Mouse (Mus musculus) liver, embryonic 14.5 days (tissue): Measurements from ENCODE around the gene Fxyd1. TPM values are rescaled to one million over a fixed set of nuclear protein-coding genes. Genes with fewer than 3 reads are reported as not detected.

Source experiments
- ATAC-seq: fragments of 200-750 bp; cut with Nextera tagmentation; 2 replicates; pipeline ENCODE4 v1.8.0; 2017; ENCODE audit warnings: moderate number of reproducible peaks, mild to moderate bottlenecking, moderate library complexity; ENCODE audit not compliant: insufficient read depth
- DNase-seq, 3 experiments: peaks; one replicate each; pipeline ENCODE4 v3.0.0-alpha.2; 2012 to 2013; ENCODE audit warnings: low read depth in 3 of 3, low spot score in 3 of 3
- H3K27ac ChIP-seq: fragments of 300-500 bp; sonication (generic); 2 replicates; pipeline ENCODE4 v1.5.1; 2014; ENCODE audit warnings: moderate library complexity, mild to moderate bottlenecking, control low read depth, inconsistent platforms
- H3K27me3 ChIP-seq: fragments of 300-500 bp; sonication (generic); 2 replicates; pipeline ENCODE4 v1.6.1; 2014; ENCODE audit warnings: mild to moderate bottlenecking, low read length, moderate library complexity; ENCODE audit not compliant: control insufficient read depth, insufficient read depth
- H3K36me3 ChIP-seq: fragments of 300-500 bp; sonication (generic); replicated peaks from 2 replicates; pipeline ENCODE4 v1.6.1; 2014; ENCODE audit warnings: low read depth; ENCODE audit not compliant: control insufficient read depth, insufficient read depth
- H3K4me1 ChIP-seq, 2 experiments: fragments of 200-500 bp in 1 of 2; fragments of 300-500 bp in 1 of 2; sonication (generic) in 1 of 2; replicated peaks; 2 replicates each; pipeline ENCODE4 v1.6.1; 2012 to 2014; ENCODE audit warnings: antibody characterized with exemption in 1 of 2, inconsistent platforms in 1 of 2, low read length in 1 of 2; ENCODE audit not compliant: control insufficient read depth in 2 of 2, insufficient read depth in 2 of 2
- H3K4me2 ChIP-seq: fragments of 300-500 bp; sonication (generic); 2 replicates; pipeline ENCODE4 v1.6.1; 2014; ENCODE audit warnings: low read depth, mild to moderate bottlenecking, control low read depth, moderate library complexity
- H3K4me3 ChIP-seq, 2 experiments: fragments of 200-500 bp in 1 of 2; fragments of 300-500 bp in 1 of 2; sonication (generic) in 1 of 2; 2 replicates each; pipeline ENCODE4 v1.5.1; 2012 to 2014; ENCODE audit warnings: low read depth in 2 of 2, low read length in 2 of 2, mild to moderate bottlenecking in 2 of 2, control low read depth in 1 of 2, inconsistent platforms in 1 of 2, moderate library complexity in 1 of 2; ENCODE audit not compliant: insufficient read depth in 1 of 2
- H3K9ac ChIP-seq: fragments of 300-500 bp; sonication (generic); replicated peaks from 2 replicates; pipeline ENCODE4 v1.6.1; 2014; ENCODE audit warnings: mild to moderate bottlenecking, control low read depth, moderate library complexity
- H3K9me3 ChIP-seq: fragments of 300-500 bp; sonication (generic); 2 replicates; pipeline ENCODE4 v1.6.1; 2016; ENCODE audit warnings: low read length, mixed read lengths; ENCODE audit not compliant: control insufficient read depth
- CTCF ChIP-seq: IDR thresholded peaks from 2 replicates; pipeline ENCODE4 v1.5.1; 2016; ENCODE audit warnings: antibody characterized with exemption, low read depth, control low read depth
- EP300 ChIP-seq: IDR thresholded peaks from 2 replicates; pipeline ENCODE4 v1.6.1; 2016; ENCODE audit warnings: antibody characterized with exemption, low read depth
- WGBS: fragments of 180-500 bp; shearing (Covaris S2); extraction: QIAGEN DNeasy Blood & Tissue Kit; methylation state at CpG from one replicate; pipeline ENCODE4 v1.1.7; 2014; ENCODE audit not compliant: insufficient replicate concordance; 5-methylcytosine and 5-hydroxymethylcytosine counted together
- polyA plus RNA-seq, 2 experiments: library from polyadenylated mRNA; depleted of rRNA in 1 of 2; stranded (reverse) in 1 of 2; unstranded in 1 of 2; fragments of >200 nt; fragmentation: Nextera tagmentation in 1 of 2; extraction: Ambion mirVana in 1 of 2; gene quantifications; 2 replicates each; pipeline versions ENCODE4 v1.2.1 to v1.2.3; 2012 to 2014

Fxyd1 gene
- polyA plus RNA-seq, 2 experiments, result 33.0 to 61.9 TPM

DNA sequence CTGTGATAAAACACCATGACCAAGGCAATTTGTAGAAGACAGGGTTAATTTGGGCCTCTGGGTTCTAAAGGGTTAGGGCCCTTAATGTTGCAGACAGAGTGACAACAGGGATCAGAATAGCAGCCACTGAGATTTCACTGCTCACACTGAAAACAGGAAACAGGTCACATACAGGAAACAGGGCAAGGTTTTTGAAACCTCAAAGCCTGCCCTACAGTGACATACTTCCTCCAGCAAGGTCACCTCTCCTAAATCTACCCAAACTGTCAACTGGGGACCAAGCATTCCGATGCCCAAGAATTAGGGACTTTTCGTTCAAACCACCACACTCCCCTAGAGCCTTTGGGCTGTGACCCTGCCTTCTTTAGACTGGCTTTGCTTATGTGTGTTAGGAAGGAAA, 32.7 kb upstream of the Fxyd1 start:
- Histone ChIP-seq H3K9ac (no peak overlapping the region), H3K36me3 (no peaks in the 10 kb centered on the region), H3K27ac (no peak overlapping the region), H3K4me3 (no peak overlapping the region), H3K4me1 (peaks cover 0 to 4% of the 10 kb centered on the region in 2 experiments; a peak in 1 of 4 replicates), H3K27me3 (no peaks in the 10 kb centered on the region), H3K4me2 (no peak overlapping the region), H3K9me3 (no peaks in the 10 kb centered on the region)
- ATAC-seq, result no peak
- WGBS, result 15% methylated on average over 2 of the region's 2 CpGs
- DNase-seq, result no peak
- TF ChIP-seq EP300 (no peak), CTCF (no peak)

DNA sequence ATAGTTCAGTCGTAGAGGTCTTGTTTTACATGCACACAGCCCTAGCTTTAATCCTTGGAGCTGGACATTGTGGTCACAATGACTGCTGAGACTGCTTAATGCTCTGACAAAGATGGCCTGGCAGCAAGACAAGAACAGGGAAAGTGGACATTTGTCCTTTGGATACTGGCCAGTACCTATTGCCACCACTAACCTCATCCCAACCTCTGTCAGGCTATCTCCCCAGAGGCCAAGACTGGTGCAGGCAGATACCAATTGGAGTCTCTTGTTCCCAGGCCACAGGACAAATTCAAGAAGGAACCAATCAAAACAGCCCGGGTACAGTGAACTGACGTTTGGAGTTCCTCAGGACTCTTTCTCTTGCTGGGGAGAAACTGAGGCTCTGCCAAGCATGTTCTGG, 31.2 kb upstream of the Fxyd1 start:
- no peaks in the 10 kb centered on the region for H3K27me3 ChIP-seq
- H3K36me3 ChIP-seq, result no peaks in the 10 kb centered on the region
- peaks cover 0 to 6% of the 10 kb centered on the region in 2 experiments; a peak in 1 of 4 replicates for H3K4me1 ChIP-seq
- H3K4me2 ChIP-seq, result no peak overlapping the region
- no peak overlapping the region for H3K9ac ChIP-seq
- H3K4me3 ChIP-seq, result no peak overlapping the region
- no peaks in the 10 kb centered on the region for H3K9me3 ChIP-seq
- no peak for TF ChIP-seq CTCF
- TF ChIP-seq EP300, result no peak
- ATAC-seq, result no peak
- WGBS, result 53% methylated on average over 3 of the region's 3 CpGs
- DNase-seq, result no peak
- no peak overlapping the region for H3K27ac ChIP-seq

DNA sequence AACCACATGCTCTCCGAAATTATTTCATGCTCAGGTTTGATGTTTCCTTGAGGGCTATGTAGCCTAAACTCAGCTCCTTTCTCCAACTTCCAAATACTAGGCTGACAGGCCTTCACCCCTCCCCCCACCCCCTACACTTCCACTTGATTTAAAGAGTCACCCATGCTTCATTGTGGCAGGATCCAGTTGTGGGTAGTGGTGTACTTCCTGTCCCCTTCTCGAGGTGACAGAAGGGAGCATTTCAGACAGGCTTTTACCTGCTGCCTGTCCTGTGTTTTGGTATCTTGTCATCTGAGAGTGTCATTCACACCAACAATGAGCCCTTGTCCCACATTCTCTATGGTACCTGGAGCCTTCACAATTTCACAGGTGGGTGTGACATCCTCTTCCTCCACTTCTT, 30.3 kb upstream of the Fxyd1 start:
- Histone ChIP-seq H3K36me3 (no peaks in the 10 kb centered on the region), H3K27me3 (no peaks in the 10 kb centered on the region), H3K4me1 (peaks cover 0 to 6% of the 10 kb centered on the region in 2 experiments; a peak in 1 of 4 replicates), H3K27ac (no peak overlapping the region), H3K4me3 (no peak overlapping the region), H3K9me3 (no peaks in the 10 kb centered on the region), H3K9ac (no peak overlapping the region), H3K4me2 (no peak overlapping the region)
- WGBS, result 18% methylated on average over 2 of the region's 2 CpGs
- TF ChIP-seq EP300 (no peak), CTCF (no peak)
- DNase-seq (no peak), ATAC-seq (no peak)

DNA sequence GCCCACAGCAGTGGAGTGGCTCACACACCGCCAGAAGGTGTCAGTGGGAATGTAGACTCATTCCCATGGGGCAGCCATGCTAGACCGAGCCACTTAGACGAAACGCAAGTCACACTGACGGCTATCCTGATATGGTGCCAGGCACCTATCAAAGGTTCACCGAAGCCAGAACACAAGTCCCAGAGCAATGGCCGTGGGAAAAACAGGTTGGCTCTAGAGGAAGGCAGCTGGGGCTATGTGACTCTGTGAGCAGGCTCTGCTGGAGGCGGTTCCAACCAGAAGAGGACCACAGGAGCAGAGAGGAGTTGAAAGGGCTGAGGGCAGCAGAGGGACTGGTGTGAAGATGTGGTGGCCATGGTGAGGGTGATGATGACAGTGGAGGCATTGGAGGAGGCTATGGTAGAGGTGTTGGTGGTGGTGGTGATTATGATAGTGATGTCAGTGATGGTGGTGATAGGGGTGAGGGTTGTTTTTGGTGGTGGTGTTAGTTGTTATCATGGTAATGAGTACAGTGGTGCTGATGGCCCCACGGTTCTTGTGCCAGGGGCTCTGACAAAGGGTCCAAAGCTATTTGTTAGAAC, 29.3 kb upstream of the Fxyd1 start:
- no peak overlapping the region for H3K9ac ChIP-seq
- peaks cover 0 to 6% of the 10 kb centered on the region in 2 experiments; a peak in 1 of 4 replicates for H3K4me1 ChIP-seq
- no peaks in the 10 kb centered on the region for H3K9me3 ChIP-seq
- H3K4me2 ChIP-seq, result no peak overlapping the region
- H3K36me3 ChIP-seq, result no peaks in the 10 kb centered on the region
- TF ChIP-seq CTCF, result no peak
- no peak for TF ChIP-seq EP300
- 67% methylated on average over 9 of the region's 9 CpGs for WGBS
- no peaks in the 10 kb centered on the region for H3K27me3 ChIP-seq
- ATAC-seq (no peak), DNase-seq (no peak)
- no peak overlapping the region for H3K27ac ChIP-seq
- H3K4me3 ChIP-seq, result no peak overlapping the region

DNA sequence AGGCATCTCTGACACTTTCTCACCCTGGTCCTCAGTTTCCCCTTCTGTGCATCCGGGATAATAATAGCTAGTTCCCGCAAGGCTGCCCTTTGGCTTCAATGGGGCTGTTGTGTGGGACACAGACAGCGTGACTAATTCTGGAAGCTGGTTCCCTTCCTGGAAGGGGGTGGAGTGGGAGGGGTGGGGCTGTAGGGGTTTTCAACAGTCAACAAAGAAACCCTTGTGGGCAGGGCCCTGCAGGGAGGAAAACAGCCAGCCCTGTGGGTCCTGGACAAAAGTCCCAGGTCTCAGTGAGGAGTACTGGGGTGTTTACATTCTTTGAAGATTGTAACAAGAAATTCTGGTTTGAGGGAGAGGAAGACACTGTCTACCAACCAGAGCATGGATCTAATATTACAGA, 28.2 kb upstream of the Fxyd1 start:
- Histone ChIP-seq H3K27me3 (no peaks in the 10 kb centered on the region), H3K9me3 (no peaks in the 10 kb centered on the region), H3K9ac (no peak overlapping the region), H3K27ac (no peak overlapping the region), H3K4me1 (peaks cover 0 to 6% of the 10 kb centered on the region in 2 experiments; a peak in 1 of 4 replicates), H3K4me2 (no peak overlapping the region), H3K4me3 (no peak overlapping the region), H3K36me3 (no peaks in the 10 kb centered on the region)
- 41% methylated on average over 3 of the region's 3 CpGs for WGBS
- DNase-seq (no peak), ATAC-seq (no peak)
- TF ChIP-seq EP300, result no peak
- TF ChIP-seq CTCF, result no peak
